Mouse (Mus musculus) retina, embryonic 14.5 days (tissue): ENCODE data around the gene Gm29644.
"Not testable (repeated sequence)": the region's sequence is repeated elsewhere in the genome, so short reads cannot be mapped to it uniquely, and the experiment has no call there.

Source experiments
- DNase-seq: peaks from one replicate; pipeline ENCODE4 v3.0.0-alpha.2; 2015; ENCODE audit warnings: low spot score

Gene Gm29644

GRCm38 (mm10) chrY:70303187-70303586, at the start of gene Gm29644, which contains the start of gene Gm29423:
TSS of gene Gm29644 (minus strand) at chrY:70303343.
TSS of gene Gm29423 (minus strand) at chrY:70303287.
- DNase-seq: not testable (repeated sequence)

GRCm38 (mm10) chrY:70273542-70273941, 29.6 kb downstream of the Gm29644 start, which contains the start of gene Gm21118:
TSS of gene Gm21118 (minus strand) at chrY:70273642.
- not testable (repeated sequence) for DNase-seq
